Mouse (Mus musculus): ENCODE results near the gene Fto. TPM values are rescaled to one million over a fixed set of nuclear protein-coding genes. Genes with fewer than 3 reads are reported as not detected.

The Fto gene
- polyA plus RNA-seq, 2 experiments = 10.0 to 15.6 TPM

DNA sequence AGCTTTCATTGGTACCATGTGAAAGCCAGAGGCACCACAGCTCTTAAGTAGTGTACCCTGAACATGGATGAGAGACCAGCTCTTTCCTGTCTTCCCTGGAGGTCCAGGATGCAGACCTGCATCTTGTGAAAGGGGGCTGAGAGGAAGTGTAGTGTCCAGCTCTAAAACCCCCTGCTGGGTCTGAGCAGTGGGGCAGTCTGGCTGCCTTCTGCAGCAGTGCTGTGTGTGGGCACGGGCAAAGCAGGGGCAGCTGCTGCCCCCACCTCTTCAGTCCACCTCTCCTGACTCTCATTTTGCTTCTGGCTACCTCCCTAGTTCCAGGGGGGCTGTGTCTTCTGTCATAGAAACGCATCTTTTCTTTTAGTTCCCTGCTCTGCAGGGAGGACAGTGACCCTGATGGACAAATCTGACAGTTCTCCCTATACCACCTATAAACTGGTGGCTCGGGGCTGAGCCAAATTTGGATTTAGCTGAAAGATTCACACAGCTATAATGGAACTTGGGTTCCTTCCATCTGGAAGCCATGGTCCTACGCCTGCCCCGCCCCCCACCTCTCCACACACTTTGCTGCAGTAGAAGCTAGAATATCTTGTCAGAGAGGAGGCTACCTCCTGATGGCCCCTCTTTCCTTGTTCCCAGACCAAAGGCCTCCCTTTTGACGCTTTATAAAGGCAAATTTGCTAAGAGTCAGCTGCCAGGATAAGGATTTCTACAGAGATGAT is 371.4 kb downstream of the Fto start:
- no peak for ATAC-seq (ENCODE audit: insufficient read depth)
- 50% methylated on average over 6 of the region's 6 CpGs for WGBS (ENCODE audit: insufficient replicate concordance)

DNA sequence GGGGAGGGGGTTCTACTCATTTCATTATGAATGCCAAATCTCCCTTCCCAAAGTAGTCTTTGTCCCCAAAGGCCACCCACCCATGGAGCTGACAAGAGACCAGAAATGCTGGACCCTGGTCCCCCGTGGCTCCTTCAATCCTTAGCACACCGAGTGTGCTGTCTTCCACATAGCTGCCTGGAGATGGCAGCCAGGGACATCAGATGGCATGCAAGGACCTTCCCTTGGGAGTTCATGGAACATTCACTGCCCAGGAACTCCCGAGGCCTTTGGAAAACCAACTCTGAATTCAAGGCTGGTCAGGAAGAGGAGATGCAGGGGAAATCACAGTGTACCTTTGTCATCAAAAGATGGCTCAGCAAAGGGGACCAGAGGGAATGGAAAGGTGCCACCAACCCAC is 372.1 kb downstream of the Fto start:
- Histone ChIP-seq H3K4me1 (replicated peaks; ENCODE audit: control insufficient read depth in 2 of 2, insufficient read depth in 2 of 2, low read length in 1 of 2) (no peaks in the 10 kb centered on the region), H3K9me3 (ENCODE audit: control insufficient read depth, low read length) (no peaks in the 10 kb centered on the region), H3K4me3 (ENCODE audit: insufficient read depth in 1 of 2, low read depth in 2 of 2, low read length in 2 of 2) (no peak overlapping the region), H3K4me2 (ENCODE audit: low read depth) (no peak overlapping the region), H3K27me3 (ENCODE audit: control insufficient read depth, insufficient read depth, low read length) (no peaks in the 10 kb centered on the region), H3K36me3 (replicated peaks; ENCODE audit: control insufficient read depth, insufficient read depth, low read depth) (no peaks in the 10 kb centered on the region), H3K9ac (replicated peaks) (no peak overlapping the region), H3K27ac (no peak overlapping the region)
- no peak for ATAC-seq (ENCODE audit: insufficient read depth)
- DNase-seq (ENCODE audit: low read depth in 3 of 3, low spot score in 3 of 3) = no peak
- WGBS (ENCODE audit: insufficient replicate concordance) = 44% methylated on average over 3 of the region's 3 CpGs
- TF ChIP-seq CTCF (IDR thresholded peaks at IDR 0.05; ENCODE audit: low read depth) (no peak), EP300 (IDR thresholded peaks at IDR 0.05; ENCODE audit: low read depth) (no peak)

More for the DNA sequence above, 371.4 kb downstream of the Fto start:
- TF ChIP-seq CTCF (IDR thresholded peaks at IDR 0.05; ENCODE audit: low read depth) (no peak), EP300 (IDR thresholded peaks at IDR 0.05; ENCODE audit: low read depth) (no peak)
- no peak overlapping the region for H3K27ac ChIP-seq
- no peaks in the 10 kb centered on the region for H3K36me3 ChIP-seq (replicated peaks; ENCODE audit: control insufficient read depth, insufficient read depth, low read depth)
- no peaks in the 10 kb centered on the region for H3K9me3 ChIP-seq (ENCODE audit: control insufficient read depth, low read length)
- no peak for DNase-seq (ENCODE audit: low read depth in 3 of 3, low spot score in 3 of 3)
- no peak overlapping the region for H3K9ac ChIP-seq (replicated peaks)
- H3K4me1 ChIP-seq (replicated peaks; ENCODE audit: control insufficient read depth in 2 of 2, insufficient read depth in 2 of 2, low read length in 1 of 2) = no peaks in the 10 kb centered on the region
- no peaks in the 10 kb centered on the region for H3K27me3 ChIP-seq (ENCODE audit: control insufficient read depth, insufficient read depth, low read length)
- no peak overlapping the region for H3K4me3 ChIP-seq (ENCODE audit: insufficient read depth in 1 of 2, low read depth in 2 of 2, low read length in 2 of 2)
- H3K4me2 ChIP-seq (ENCODE audit: low read depth) = no peak overlapping the region

DNA sequence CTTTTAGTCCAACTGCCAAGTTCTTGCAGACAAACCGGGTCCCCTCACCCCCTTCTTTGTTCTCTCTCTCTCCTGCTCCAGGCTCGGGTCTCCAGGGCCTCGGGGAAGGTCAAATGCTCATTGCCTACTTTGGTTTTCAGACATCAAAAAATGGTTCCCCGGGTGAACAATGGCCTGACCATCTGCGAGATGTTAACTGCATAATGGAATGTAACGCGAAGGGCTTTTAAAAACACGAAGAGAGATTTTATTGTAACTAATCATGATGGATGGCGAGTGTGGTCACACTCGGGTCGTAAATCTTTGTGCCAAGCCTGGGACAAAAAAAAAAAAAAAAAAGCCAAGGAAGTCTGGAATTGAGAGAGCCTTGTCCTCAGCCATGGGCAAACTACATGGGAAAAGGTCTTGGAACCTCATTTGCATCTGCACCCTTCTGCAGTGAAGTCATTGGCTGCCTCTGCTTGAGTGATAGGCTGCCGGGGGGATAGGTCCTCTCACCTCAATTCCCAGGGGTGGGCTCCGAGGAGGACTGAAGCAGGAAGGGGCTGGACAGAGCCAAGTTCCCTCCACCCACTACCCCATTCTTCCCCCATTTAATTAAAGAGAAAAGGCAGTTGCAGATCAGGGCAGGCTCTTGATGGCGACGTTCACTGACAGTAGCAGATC is 378.9 kb downstream of the Fto start:
- H3K4me1 ChIP-seq (replicated peaks; ENCODE audit: control insufficient read depth in 2 of 2, insufficient read depth in 2 of 2, low read length in 1 of 2) = no peaks in the 10 kb centered on the region
- H3K4me2 ChIP-seq (ENCODE audit: low read depth) = no peak overlapping the region
- no peak overlapping the region for H3K9ac ChIP-seq (replicated peaks)
- H3K4me3 ChIP-seq (ENCODE audit: insufficient read depth in 1 of 2, low read depth in 2 of 2, low read length in 2 of 2) = no peak overlapping the region
- no peak overlapping the region for H3K27ac ChIP-seq
- H3K36me3 ChIP-seq (replicated peaks; ENCODE audit: control insufficient read depth, insufficient read depth, low read depth) = no peaks in the 10 kb centered on the region
- 22% methylated on average over 15 of the region's 15 CpGs for WGBS (ENCODE audit: insufficient replicate concordance)
- DNase-seq (ENCODE audit: low read depth in 3 of 3, low spot score in 3 of 3) (no peak), ATAC-seq (ENCODE audit: insufficient read depth) (no peak)
- H3K9me3 ChIP-seq (ENCODE audit: control insufficient read depth, low read length) = no peaks in the 10 kb centered on the region
- TF ChIP-seq CTCF (IDR thresholded peaks at IDR 0.05; ENCODE audit: low read depth) = no peak
- TF ChIP-seq EP300 (IDR thresholded peaks at IDR 0.05; ENCODE audit: low read depth) = no peak
- no peaks in the 10 kb centered on the region for H3K27me3 ChIP-seq (ENCODE audit: control insufficient read depth, insufficient read depth, low read length)

DNA sequence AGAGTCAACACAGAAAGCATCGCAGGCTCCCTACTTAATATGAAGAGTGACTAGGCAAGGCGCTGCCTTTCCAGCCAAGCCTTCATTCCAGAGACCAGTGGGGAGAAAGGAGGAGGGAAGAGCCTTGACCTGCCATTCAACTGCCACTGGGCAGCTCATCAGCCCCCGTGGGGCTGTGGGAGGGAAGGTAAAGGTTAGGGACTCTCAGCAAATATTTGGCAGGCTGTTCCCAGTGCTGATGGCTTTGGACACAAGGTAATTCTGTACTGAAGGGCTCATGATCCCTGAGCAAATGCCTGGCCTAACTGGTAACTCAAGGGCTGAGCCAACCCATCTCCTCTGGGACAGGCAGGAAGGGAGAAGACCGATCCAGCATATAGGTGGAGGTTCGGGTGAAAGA is 393.2 kb downstream of the Fto start:
- no peak for ATAC-seq (ENCODE audit: insufficient read depth)
- WGBS (ENCODE audit: insufficient replicate concordance) = 52% methylated on average over 5 of the region's 5 CpGs

DNA sequence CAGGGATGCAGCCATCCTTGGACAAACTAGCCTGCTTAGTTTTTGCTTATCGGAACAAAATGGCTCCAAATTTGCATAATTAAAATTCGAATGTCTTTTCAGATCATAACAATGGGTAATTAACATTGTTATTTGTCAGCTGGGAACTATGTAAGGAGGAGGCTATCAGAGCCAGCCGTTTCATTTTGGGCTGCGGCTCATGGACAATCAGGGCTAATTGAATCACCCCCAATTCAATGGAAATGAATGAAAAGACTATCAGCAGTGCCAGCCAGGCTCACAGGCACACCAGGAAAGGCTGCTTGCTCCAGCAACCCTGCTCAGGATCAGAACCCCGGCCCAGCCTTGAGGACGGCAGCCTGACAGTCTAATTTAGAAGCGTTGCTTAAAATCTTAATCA is 395.3 kb downstream of the Fto start:
- no peak overlapping the region for H3K27ac ChIP-seq
- ATAC-seq (ENCODE audit: insufficient read depth) (no peak), DNase-seq (ENCODE audit: low read depth in 3 of 3, low spot score in 3 of 3) (no peak)
- no peak overlapping the region for H3K9ac ChIP-seq (replicated peaks)
- no peak for TF ChIP-seq CTCF (IDR thresholded peaks at IDR 0.05; ENCODE audit: low read depth)
- 62% methylated on average over 7 of the region's 7 CpGs for WGBS (ENCODE audit: insufficient replicate concordance)
- H3K27me3 ChIP-seq (ENCODE audit: control insufficient read depth, insufficient read depth, low read length) = no peaks in the 10 kb centered on the region; the same call in 1 of the 2 replicates
- no peak overlapping the region for H3K4me2 ChIP-seq (ENCODE audit: low read depth)
- H3K4me3 ChIP-seq (ENCODE audit: insufficient read depth in 1 of 2, low read depth in 2 of 2, low read length in 2 of 2) = no peak overlapping the region
- H3K9me3 ChIP-seq (ENCODE audit: control insufficient read depth, low read length) = no peaks in the 10 kb centered on the region; the same call in 1 of the 2 replicates
- no peaks in the 10 kb centered on the region; a peak in 2 of 4 replicates for H3K4me1 ChIP-seq (replicated peaks; ENCODE audit: control insufficient read depth in 2 of 2, insufficient read depth in 2 of 2, low read length in 1 of 2)
- H3K36me3 ChIP-seq (replicated peaks; ENCODE audit: control insufficient read depth, insufficient read depth, low read depth) = no peaks in the 10 kb centered on the region

More for the DNA sequence above, 393.2 kb downstream of the Fto start:
- Histone ChIP-seq H3K27ac (no peak overlapping the region), H3K36me3 (replicated peaks; ENCODE audit: control insufficient read depth, insufficient read depth, low read depth) (no peaks in the 10 kb centered on the region), H3K4me3 (ENCODE audit: insufficient read depth in 1 of 2, low read depth in 2 of 2, low read length in 2 of 2) (no peak overlapping the region), H3K27me3 (ENCODE audit: control insufficient read depth, insufficient read depth, low read length) (no peaks in the 10 kb centered on the region), H3K9me3 (ENCODE audit: control insufficient read depth, low read length) (no peaks in the 10 kb centered on the region; the same call in 1 of the 2 replicates), H3K9ac (replicated peaks) (no peak overlapping the region), H3K4me2 (ENCODE audit: low read depth) (no peak overlapping the region), H3K4me1 (replicated peaks; ENCODE audit: control insufficient read depth in 2 of 2, insufficient read depth in 2 of 2, low read length in 1 of 2) (no peaks in the 10 kb centered on the region; a peak in 2 of 4 replicates)
- TF ChIP-seq CTCF (IDR thresholded peaks at IDR 0.05; ENCODE audit: low read depth) (no peak), EP300 (IDR thresholded peaks at IDR 0.05; ENCODE audit: low read depth) (no peak)
- no peak for DNase-seq (ENCODE audit: low read depth in 3 of 3, low spot score in 3 of 3)

Measured in liver, embryonic 14.5 days (tissue).